Mouse (Mus musculus) 3134 (cell line): ENCODE measurements around the gene Ece2.

Experiments used
- DNase-seq: peaks from one replicate; pipeline ENCODE4 v3.0.0-alpha.2; 2011; ENCODE audit warnings: low spot score; ENCODE audit not compliant: insufficient read length; ENCODE audit errors: extremely low read depth

The Ece2 gene

DNA sequence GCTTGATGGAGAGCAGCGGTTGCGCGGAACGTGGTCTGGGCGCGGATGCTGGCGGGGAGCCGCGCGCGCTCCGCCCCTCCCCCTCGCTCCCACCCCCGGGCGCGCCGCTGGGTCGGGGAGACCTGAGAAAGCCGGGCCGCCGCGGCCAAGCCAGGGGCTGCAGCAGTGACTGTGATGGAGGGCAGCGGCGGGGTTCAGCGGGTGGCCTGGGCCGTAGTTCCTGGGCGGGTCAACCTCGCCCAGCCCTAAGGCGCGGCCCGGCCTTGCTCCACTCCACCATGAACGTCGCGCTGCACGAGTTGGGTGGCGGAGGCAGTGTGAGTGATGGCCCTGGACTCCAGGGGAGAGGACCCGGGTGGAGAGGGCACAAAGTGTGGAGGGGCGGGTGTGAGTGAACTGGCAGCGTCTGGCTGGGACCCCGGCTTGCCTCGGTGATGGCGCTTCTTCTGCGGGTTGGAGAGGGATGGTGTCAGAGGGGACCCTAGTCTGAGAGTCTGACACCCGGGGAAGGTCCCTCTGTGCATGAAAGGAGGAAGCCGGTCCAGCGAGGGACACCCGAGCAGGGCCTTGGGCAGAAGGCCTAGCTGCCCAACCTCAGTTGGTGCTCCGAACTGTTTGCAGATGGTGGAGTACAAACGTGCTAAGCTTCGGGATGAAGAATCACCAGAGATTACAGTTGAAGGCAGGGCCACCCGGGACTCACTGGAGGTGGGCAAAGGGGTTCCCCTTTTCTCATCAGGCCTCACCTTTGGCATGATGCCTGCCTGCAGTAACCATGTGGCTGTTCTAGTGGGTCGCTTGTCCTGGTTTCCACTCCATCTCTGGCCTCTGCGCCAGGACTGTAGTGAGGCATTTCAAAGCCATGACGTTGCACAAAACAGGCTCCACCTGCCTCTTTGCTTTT is at the start of gene Ece2:
TSS of gene Ece2 (plus strand) at position 98 of the 904 bp plus-strand sequence.
- no peak for DNase-seq

DNA sequence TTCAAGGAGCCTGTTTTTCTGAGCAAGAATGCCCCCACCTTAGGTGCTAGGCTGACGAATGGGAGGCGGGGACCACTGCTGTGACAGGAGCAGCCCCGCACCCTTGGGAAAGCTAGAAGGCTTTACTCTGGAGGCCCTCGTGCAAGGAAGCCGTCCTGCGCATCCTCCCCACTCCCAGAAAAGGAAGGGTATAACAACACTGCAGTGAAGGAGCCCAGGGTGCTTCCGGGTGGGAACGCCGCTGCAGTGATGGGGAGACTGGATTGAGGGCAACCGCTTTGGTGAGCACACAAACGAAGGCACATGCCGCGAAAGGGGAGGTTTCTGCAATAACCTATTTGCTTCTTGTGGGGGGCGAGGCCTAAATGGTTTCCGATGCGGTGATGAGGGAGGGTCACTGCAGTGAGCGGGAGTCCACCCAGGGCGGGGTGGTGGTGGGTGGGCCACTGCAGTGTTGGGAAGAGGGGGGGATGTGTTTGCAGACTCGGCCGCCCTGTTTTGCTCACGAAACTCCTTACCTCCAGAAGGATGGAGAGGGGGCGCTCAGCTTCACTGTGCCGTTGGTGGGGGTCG is 40.2 kb upstream of the Ece2 start, which contains the start of gene Vwa5b2:
TSS of gene Vwa5b2 (plus strand) at position 106 of the 573 bp plus-strand sequence.
- no peak for DNase-seq

DNA sequence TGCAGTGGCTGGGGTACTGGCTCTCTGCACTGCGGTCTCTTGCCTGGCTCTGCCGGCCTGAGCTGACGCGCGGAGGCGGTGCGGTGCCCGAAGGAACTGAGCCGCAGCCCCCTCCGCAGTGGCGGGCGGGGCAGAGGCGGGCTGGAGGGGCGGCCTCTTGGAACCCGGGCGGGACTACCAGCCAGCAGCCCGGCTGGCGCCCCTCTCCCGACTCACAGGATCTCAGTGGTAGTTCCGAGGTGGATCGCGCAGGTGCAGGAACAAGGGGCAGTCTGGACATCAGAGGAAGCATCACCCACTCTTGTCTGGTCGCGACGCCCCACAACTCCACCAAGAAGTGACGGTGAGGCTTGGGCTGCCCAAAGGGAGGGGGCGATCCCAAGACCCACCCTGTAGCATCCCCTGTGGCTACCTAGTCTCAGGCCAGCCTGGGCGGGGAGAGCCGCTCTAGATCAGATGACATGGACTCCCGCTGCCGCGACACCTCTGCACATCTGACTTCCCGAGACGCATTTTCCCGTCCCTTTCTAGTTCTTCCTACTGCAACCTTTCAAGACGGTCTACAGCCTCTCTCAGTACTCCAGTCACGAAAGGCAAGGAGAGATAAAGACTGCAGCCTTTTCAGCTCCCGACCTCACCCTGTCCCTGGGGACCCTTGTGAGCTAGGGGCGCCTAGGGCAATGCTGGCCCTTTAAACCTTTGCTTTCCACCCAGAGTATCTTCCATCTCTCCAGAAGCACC is 39.5 kb upstream of the Ece2 start:
- no peak for DNase-seq

DNA sequence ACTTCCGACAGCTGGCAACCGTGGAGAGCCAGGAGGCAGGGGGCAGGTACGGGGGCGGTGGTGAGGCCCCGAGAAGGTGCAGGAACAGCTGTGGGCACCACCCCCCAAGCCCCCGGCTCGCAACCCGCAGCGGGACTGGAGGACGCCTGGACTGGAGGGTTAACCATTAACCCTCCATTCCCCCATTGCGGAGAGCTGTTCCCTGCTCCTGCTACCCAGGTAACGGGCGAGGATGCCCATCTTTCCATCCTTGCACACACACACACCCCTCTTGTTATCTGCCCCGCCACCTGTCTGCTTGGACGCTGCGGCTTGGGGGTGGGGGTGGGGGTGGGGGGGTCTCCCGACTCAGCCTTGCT is 39.0 kb upstream of the Ece2 start:
- DNase-seq = no peak

DNA sequence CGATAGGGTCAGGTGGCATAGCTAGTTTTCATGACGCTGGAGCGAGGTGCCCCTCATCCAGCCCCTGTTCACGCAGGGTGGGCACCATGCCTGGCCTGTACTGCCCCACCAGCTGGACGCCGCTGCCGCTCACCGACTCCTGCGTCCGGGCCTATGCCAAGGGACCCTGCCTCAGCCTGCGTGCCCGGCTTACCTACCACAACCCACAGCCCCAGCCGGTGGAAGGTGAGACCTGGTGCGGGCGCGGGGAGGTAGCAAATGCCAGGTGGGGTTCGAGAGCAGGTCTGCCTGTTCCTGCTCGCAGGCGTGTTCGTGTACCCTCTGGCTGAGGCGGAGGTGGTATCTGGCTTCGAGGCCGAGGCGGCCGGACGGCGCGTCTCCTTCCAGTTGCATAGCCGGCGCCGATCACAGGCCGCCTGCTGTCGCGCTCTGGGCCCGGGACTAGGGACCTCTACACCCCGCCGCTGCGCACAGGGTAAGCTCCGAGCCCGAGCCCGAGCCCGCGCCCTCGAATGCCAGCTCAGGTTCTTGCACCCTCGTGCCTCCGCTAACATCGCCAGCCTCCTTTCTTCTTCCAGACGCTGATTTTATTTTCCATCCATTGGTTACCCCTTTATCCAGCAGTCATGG is 38.4 kb upstream of the Ece2 start:
- DNase-seq = no peak

DNA sequence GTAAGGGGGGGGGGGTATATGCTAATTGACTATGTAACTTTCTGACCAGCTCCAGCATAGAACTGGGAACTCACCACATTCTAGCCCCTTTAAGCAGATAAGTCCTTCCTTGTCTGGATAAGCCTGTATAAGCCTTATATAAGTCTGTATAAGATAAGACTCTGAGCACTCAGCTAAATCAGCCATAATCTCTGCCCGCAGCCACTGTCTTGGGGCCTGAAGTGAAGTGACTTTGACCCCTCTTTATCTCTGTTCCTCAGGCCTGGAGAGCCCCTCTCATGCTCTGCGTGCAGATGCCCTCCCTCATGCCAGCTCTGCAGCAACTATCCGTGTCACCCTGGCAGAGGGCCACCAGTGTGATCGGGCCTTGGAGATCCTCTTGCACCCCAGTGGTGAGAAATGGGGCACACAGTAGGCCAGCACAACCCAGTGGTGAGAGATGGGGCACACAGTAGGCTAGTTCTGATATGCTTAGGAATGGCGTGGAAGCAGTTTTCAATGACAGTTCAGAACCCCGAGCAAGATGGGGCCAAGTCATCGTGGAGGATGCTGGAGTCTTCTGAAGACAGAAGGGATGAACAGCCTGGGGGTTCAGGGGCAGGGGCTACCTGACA is 34.5 kb upstream of the Ece2 start:
- no peak for DNase-seq

DNA sequence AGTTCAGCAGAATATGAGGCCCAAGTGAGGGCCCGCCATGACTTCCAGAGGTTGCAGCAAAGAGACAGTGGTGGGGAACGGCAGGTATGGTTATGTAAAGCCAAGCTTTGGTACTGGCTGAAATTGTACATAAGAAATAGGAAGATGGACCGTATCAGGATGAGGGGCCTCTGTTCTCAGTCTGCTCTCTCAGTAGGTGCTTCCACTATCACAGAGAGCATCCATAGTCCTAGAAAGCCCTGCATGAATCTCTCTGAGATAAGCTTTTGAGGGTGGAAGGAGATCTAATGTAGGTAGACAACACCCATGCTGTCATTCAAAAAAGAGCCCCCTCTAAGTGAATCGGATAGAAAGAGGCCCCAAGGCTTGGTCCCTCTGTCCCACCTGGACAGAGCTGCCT is 33.9 kb upstream of the Ece2 start:
- no peak for DNase-seq

DNA sequence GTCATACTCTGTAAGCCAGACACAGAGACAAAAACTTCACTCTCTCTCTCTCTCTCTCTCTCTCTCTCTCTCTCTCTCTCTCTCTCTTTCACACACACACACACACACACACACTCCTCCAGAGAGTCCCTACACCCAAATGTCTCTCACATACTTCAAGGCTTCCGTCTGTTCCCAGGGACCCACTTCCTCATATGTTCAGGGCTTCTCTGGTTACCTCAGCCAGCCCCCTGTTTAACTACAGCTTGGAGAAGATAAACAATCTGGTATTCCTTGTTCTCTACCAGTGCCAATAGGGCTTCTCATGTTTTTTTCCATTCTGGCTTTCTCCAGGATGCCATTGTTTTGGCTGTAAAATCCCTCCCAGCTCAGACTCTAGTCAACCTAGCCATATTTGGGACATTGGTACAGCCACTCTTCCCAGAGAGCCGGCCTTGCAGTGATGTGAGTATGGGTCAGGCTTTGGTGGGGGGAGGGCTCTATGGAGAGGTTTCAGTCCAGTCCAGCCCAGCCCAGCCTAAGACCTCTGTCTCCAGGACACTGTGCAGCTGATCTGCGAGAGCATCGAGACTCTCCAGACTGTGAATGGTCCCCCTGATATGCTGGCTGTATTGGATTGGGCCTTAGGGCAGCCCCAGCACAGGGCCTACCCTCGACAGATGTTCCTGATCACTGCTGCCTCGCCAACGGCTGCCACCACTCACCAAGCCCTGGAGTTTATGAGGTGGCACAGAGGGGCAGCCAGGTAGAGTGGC is 32.8 kb upstream of the Ece2 start:
- DNase-seq = no peak

DNA sequence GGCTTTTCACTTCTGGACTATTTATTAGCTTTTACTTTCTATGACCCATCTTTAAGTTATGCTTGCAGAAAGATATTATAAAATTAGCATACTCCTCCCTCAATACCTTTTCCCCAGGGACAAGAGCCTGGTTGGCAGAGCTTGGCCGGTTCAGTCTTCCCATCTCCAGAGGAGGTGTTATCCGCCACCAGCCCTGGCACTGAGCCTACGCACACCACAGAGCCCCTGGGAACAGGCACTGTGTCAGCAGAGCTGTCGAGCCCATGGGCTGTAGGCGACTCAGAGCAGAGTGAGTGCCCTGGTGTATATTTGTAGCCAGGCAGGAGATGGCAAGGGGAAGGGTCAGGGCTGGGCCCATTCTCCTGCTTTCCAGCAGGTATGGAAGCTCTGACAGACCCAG is 29.1 kb upstream of the Ece2 start:
- peak; percentile 56 for DNase-seq

DNA sequence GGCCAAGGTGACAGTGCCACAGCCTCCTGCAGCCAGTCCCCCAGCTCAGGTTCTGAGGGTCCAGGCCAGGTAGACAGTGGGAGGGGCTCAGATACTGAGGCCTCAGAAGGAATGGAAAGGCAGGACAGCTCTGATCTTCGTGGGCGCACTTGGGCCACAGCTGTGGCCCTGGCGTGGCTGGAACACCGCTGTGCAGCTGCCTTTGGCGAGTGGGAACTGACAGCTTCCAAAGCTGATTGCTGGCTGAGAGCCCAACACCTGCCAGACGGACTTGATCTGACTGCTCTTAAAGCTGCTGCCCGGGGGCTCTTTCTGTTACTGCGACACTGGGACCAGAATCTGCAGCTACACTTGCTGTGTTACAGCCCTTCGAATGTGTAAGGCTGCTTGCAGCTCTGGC is 24.9 kb upstream of the Ece2 start:
- DNase-seq = no peak

DNA sequence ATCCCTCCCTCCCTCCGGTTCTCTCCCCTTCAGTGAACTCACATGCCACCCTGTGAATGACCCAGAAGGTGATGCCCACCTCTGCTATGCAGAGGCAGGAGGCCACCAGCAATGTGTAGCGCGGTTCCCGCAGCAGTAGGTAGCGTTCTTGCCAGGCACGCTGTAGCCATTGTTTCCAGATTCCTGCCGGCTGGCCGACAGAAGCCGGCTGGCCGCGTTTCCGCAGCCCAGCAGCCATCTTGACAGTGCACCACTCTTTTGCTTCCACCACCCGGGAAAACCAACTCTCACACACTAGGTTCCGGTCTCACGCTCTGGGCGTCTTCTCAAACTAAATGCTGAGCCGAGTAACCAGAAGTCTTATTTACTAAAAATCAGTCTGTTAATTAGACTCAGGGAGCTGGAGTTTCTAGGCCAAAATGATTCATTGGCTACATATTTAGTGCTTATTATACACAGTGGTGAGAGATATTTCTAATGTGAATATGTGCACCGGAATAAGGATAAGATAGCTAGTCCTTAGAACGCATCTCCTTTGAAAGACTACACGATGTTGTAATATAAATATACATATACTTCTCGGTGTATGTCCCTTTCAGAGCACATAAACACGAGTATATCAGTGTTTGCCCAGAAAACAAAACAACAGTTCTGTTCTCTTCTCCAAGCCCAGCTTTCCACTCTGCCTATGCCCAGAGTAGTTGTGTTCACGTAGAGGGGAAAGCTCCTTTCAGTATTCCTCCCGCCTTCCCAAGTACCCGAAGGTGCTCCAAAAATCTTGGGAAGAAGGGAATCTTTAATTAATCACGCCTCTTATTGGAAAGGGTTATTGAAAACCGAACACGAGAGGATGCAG is 18.9 kb upstream of the Ece2 start:
- DNase-seq = peak; percentile 83

DNA sequence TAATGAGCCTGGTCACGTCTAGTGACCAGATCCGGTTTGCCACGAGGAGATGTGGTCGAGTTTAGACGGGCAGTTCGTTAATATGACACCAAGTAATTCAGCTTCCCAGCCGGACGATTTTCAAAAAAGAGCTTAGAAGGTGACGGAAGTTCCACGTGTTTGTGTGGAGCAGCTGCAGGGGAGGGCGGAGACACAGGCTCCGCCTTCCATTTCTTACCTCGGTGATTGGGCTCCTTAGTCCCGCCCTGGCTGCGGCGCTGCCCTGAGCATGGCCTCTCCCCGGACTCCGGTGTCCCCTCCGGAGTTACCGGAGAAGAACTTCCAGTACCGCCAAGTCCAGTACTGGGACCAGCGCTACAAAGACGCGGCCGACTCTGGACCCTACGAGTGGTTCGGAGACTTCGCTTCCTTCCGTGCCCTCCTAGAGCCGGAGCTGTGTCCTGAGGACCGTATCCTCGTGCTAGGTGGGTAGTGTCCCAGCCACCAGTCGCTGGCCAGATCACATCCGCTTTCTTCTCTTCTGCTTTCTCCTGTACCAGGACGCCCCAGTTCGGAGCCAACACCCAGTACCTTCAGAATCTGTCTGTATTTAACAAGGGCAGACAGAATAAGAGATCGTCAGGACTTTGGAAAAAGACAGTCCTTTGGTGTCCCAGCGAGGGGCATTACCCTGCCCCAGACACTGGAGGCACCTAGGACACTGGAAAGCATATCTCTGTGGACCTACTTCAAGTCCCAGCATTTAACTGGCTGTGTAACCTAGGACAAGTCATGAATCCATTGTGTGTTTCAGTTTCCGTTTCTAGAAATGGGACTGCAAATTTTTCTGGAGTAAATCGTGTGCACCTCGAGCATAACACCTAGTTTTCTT is 18.0 kb upstream of the Ece2 start, which contains the start of the genes Eef1akmt4, Gm49333 and Alg3:
TSS of gene Eef1akmt4 (plus strand) at position 237 of the 871 bp plus-strand sequence.
TSS of gene Gm49333 (plus strand) at position 254 of the 871 bp plus-strand sequence.
TSS of gene Alg3 (minus strand) at position 379 of the 871 bp plus-strand sequence.
- peak; percentile 94 for DNase-seq

DNA sequence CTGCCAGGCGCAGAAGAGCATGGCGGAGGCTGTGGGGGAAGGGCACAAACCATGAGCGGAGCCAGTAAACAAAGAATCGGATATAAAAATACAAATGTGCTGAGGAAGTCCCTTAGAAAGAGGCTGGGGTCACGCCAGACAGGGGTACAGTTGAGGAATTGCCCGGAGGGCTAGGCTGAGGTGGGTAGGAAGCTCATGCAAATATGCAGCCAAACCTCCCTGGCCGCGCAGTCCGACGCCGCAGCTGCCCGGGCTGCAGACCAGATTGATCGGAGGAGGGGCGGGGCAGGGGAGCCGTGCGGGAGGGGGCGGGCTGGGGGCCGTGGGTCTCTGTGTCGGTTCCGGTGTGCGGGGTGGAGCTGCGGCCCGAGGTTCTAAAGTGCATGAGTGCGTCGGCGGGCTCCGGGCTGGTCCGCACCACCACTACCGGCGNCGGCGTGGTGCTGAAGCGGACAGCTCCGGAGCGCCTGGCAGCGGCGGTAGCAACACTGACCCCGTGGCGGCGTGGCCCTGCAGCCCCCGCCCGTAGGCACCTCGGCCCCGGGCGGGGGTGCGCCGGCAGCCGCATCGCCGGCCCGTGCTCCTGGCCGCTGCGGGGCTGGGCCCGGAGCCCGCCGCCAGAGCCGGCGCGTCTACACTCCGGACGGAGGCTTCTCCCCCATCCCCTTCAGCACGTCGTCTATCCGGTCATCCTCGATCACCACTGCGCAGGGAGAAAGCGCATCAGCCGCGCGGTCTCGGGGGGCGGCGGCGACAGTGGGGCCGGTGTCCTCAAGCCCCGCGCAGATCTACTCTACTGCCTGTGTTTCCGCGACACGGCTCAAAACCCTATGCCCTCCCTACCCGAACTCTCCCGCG is 9.9 kb upstream of the Ece2 start:
- peak; percentile 39 for DNase-seq

DNA sequence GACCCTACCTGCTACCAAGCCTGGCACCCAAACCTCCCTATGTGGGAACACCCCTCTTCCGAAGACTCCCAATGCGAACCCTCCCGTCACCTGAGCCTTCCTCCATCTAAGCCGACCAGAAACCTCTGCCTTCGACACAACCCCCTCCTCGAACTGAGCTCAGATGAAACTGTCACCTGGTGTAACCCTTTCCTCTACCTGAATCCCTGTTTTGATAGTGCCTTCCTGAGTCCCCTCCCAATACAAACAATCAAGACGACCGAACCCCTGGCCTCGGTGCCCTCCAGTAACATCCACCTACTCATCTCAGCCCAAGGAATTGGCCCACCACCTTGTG is 9.3 kb upstream of the Ece2 start:
- no peak for DNase-seq

DNA sequence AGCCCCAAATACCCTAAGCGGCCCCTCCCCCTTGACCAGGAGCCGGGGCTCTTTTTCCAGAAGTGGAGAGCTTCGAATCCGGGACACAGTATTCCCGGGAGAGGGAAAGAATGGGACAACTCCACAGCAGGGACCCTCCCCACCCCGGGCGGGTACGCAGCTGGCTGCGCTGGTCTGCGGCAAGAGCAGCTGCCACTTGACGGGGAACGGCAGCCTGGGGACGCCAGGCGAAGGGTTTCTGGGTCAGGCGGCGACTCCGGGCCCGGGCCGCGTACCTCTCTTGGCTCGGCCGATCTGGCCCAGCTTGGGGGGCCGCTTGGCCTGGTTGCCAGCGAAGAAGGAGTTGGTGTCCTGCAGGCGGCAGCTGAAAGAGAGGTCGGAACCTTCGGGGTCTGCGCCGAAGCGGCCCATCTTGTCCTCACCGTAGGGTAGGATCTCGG is 8.9 kb upstream of the Ece2 start:
- peak; percentile 68 for DNase-seq

DNA sequence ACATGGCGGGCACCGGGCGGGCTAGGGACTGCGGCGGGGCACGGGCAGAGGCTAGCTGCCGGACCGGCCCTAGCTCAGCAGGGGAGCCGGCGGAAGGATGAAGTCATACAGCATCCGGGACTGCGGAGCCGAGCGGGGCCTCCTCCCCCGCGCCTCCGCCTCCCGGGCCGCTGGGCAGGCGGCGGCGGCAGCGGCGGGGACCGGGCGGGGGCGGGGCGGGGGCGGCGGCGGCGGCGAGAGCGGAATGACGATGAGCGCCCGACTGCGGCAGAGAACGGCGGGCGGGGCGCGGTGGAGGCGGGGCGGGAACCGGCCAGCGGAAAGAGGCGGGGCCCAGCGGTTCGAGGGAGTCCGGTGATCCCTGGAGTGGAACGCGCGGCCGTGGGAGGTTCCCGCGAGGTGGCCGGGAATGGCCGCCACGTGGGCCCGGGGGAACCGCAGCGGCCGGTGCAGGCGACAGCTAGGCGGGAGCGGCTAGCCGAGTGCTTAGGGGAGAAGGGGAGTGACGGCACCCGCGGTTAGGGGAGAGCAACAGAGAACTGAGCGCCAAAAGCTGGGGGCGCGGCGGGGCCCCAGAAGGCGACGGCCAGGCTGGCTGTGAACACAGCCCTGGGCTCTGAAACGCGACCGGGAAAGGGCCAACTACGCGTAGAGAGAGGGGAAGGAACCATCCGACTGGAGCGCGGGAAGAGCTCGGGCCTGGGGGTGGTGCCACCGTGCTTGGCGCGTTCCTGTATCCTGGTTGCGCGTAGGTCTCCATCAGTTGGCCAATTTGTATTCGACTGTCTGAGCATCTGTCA is 8.2 kb upstream of the Ece2 start, which contains the start of gene Camk2n2:
TSS of gene Camk2n2 (minus strand) at position 97 of the 800 bp plus-strand sequence.
- DNase-seq = peak; percentile 83
